Mouse (Mus musculus) MEL (cell line): ENCODE results near the gene Ctnnbip1.

Experiments used
- CTCF ChIP-seq, 3 experiments: IDR thresholded peaks in 2 of 3; conservative IDR thresholded peaks in 1 of 3; 2 replicates each; pipeline ENCODE4 v1.5.1; 2011 to 2012; ENCODE audit warnings: low read length in 3 of 3, low read depth in 2 of 3, mild to moderate bottlenecking in 2 of 3, improper control_type of control experiment in 1 of 3, inconsistent platforms in 1 of 3, mixed read lengths in 1 of 3, moderate library complexity in 1 of 3; ENCODE audit not compliant: control insufficient read depth in 1 of 3, insufficient read depth in 1 of 3, poor library complexity in 1 of 3, severe bottlenecking in 1 of 3
- POLR2A ChIP-seq, 2 experiments: IDR thresholded peaks; 2 replicates each; pipeline ENCODE4 v1.6.1; 2011 to 2012; ENCODE audit warnings: low read length in 2 of 2, mild to moderate bottlenecking in 2 of 2, control low read depth in 1 of 2, improper control_type of control experiment in 1 of 2, low read depth in 1 of 2, moderate library complexity in 1 of 2; ENCODE audit not compliant: control insufficient read depth in 1 of 2, insufficient read depth in 1 of 2, poor library complexity in 1 of 2
- POLR2AphosphoS2 ChIP-seq: IDR thresholded peaks from 2 replicates; pipeline ENCODE4 v1.6.1; 2011; ENCODE audit warnings: low read length, improper control_type of control experiment

GRCm38 (mm10) chr4:149590200-149590599 is 72.2 kb downstream of the Ctnnbip1 start:
- TF ChIP-seq POLR2AphosphoS2 = no peak
- no peak for TF ChIP-seq POLR2A (IDR thresholded peaks at IDR 0.05; ENCODE audit: control insufficient read depth in 1 of 2, insufficient read depth in 1 of 2, low read depth in 1 of 2, low read length in 2 of 2, poor library complexity in 1 of 2)
- TF ChIP-seq CTCF (IDR thresholded peaks at IDR 0.05 in 2 of 3, conservative IDR thresholded peaks at IDR 0.05 in 1 of 3; ENCODE audit: control insufficient read depth in 1 of 3, insufficient read depth in 1 of 3, low read depth in 2 of 3, low read length in 3 of 3, poor library complexity in 1 of 3, severe bottlenecking in 1 of 3) = peak in 2 of 3 experiments; percentile 15 to 33; a peak in 4 of 6 replicates
